Mouse (Mus musculus): ENCODE data around the gene Gsto2. TPM values are rescaled to one million over a fixed set of nuclear protein-coding genes. Genes with fewer than 3 reads are reported as not detected.

The Gsto2 gene
- polyA plus RNA-seq, 1 experiment from 2014 or later, result 1.2 TPM

- Histone ChIP-seq H3K4me1 (no peaks in the 10 kb centered on the region; the same call in none of the 2 replicates), H3K36me3 (no peaks in the 10 kb centered on the region), H3K4me3 (replicated peaks) (no peak overlapping the region), H3K27ac (no peak overlapping the region; the same call in 1 of the 2 replicates), H3K4me2 (no peak overlapping the region), H3K27me3 (replicated peaks) (peaks cover 7% of the 10 kb centered on the region; the same call in 1 of the 2 replicates), H3K9ac (no peak overlapping the region), H3K9me3 (no peaks in the 10 kb centered on the region)
- ATAC-seq (ENCODE audit: insufficient read depth, low FRiP score, low read depth), result no peak
- WGBS, result 65% methylated on average over 16 of the region's 16 CpGs
Observed at GRCm38 (mm10) chr19:47934636-47935238, 69.4 kb downstream of the Gsto2 start.

- no peaks in the 10 kb centered on the region for H3K9me3 ChIP-seq
- H3K4me2 ChIP-seq, result no peak overlapping the region
- no peak for ATAC-seq (ENCODE audit: insufficient read depth, low FRiP score, low read depth)
- H3K4me1 ChIP-seq, result no peaks in the 10 kb centered on the region; the same call in none of the 2 replicates
- H3K4me3 ChIP-seq (replicated peaks), result no peak overlapping the region
- no peaks in the 10 kb centered on the region for H3K36me3 ChIP-seq
- no peak overlapping the region for H3K9ac ChIP-seq
- 72% methylated on average over 6 of the region's 6 CpGs for WGBS
- H3K27me3 ChIP-seq (replicated peaks), result peaks cover 7% of the 10 kb centered on the region; the same call in 1 of the 2 replicates
- no peak overlapping the region for H3K27ac ChIP-seq
Observed at GRCm38 (mm10) chr19:47935530-47935929, 70.2 kb downstream of the Gsto2 start.

Small RNA genes lying within 50 kb of the gene (microRNA-seq; reads per million reads assigned to microRNA genes)
- gene Gm22240, result not detected

Other genes with a start within 250 kb of the Gsto2 start
- gene Col17a1, start 173.4 kb upstream of the Gsto2 start, polyA plus RNA-seq (2015; fragmentation: Nextera tagmentation; extraction: Ambion mirVana), result 8.8 and 12.3 TPM in 2 replicates
- gene Sfr1, start 133.9 kb upstream of the Gsto2 start, polyA plus RNA-seq (2015; fragmentation: Nextera tagmentation; extraction: Ambion mirVana), result 285 and 321 TPM in 2 replicates
- gene Gsto1, start 10.6 kb upstream of the Gsto2 start, polyA plus RNA-seq (2015; fragmentation: Nextera tagmentation; extraction: Ambion mirVana), result 745 and 1,161 TPM in 2 replicates
- gene Cfap43, start 53.8 kb downstream of the Gsto2 start, polyA plus RNA-seq (2015; fragmentation: Nextera tagmentation; extraction: Ambion mirVana), result 0.39 and 0.62 TPM in 2 replicates
- gene Itprip, start 53.8 kb downstream of the Gsto2 start, polyA plus RNA-seq (2015; fragmentation: Nextera tagmentation; extraction: Ambion mirVana), result 11.0 and 12.6 TPM in 2 replicates
- gene Cfap58, start 72.1 kb downstream of the Gsto2 start, polyA plus RNA-seq (2015; fragmentation: Nextera tagmentation; extraction: Ambion mirVana), result not detected in 2 replicates

Measured in stomach, embryonic 15.5 days (tissue).